Mouse (Mus musculus): ENCODE results near the gene Dctn3. TPM values are rescaled to one million over a fixed set of nuclear protein-coding genes. Genes with fewer than 3 reads are reported as not detected.
A peak's percentile ranks its signal among the peaks of the same experiment; 100 is the strongest.

Dctn3 gene
- polyA plus RNA-seq, 1 experiment: 38.0 TPM

GRCm38 (mm10) chr4:41758701-41759100 is 35.7 kb upstream of the Dctn3 start:
- Histone ChIP-seq H3K4me3 (replicated peaks) (no peak overlapping the region), H3K9me3 (ENCODE audit: control insufficient read depth, low read length) (no peaks in the 10 kb centered on the region), H3K27me3 (ENCODE audit: control insufficient read depth) (no peaks in the 10 kb centered on the region), H3K36me3 (ENCODE audit: control insufficient read depth) (peaks cover 19% of the 10 kb centered on the region), H3K4me1 (ENCODE audit: control insufficient read depth) (peaks cover 35% of the 10 kb centered on the region)
- TF ChIP-seq GATA1 (IDR thresholded peaks at IDR 0.05; ENCODE audit: low read length): no peak
- no peak for TF ChIP-seq TAL1 (IDR thresholded peaks at IDR 0.05; ENCODE audit: low read length)

- Histone ChIP-seq H3K36me3 (ENCODE audit: control insufficient read depth) (peaks cover 19% of the 10 kb centered on the region), H3K4me1 (ENCODE audit: control insufficient read depth) (peaks cover 35% of the 10 kb centered on the region), H3K27me3 (ENCODE audit: control insufficient read depth) (no peaks in the 10 kb centered on the region), H3K9me3 (ENCODE audit: control insufficient read depth, low read length) (no peaks in the 10 kb centered on the region), H3K4me3 (replicated peaks) (no peak overlapping the region)
- TF ChIP-seq GATA1 (IDR thresholded peaks at IDR 0.05; ENCODE audit: low read length) (no peak), TAL1 (IDR thresholded peaks at IDR 0.05; ENCODE audit: low read length) (no peak)
Measured at GRCm38 (mm10) chr4:41758021-41758420, 35.1 kb upstream of the Dctn3 start.

GRCm38 (mm10) chr4:41757321-41757720 is 34.4 kb upstream of the Dctn3 start:
- no peak overlapping the region for H3K4me3 ChIP-seq (replicated peaks)

GRCm38 (mm10) chr4:41756440-41756839 is 33.5 kb upstream of the Dctn3 start:
- peak overlapping the region; percentile 82 for H3K4me3 ChIP-seq (replicated peaks)
- no peaks in the 10 kb centered on the region for H3K27me3 ChIP-seq (ENCODE audit: control insufficient read depth)
- peaks cover 19% of the 10 kb centered on the region for H3K36me3 ChIP-seq (ENCODE audit: control insufficient read depth)
- no peaks in the 10 kb centered on the region for H3K9me3 ChIP-seq (ENCODE audit: control insufficient read depth, low read length)
- TF ChIP-seq GATA1 (IDR thresholded peaks at IDR 0.05; ENCODE audit: low read length): no peak
- no peak for TF ChIP-seq TAL1 (IDR thresholded peaks at IDR 0.05; ENCODE audit: low read length)
- peaks cover 35% of the 10 kb centered on the region for H3K4me1 ChIP-seq (ENCODE audit: control insufficient read depth)

More at GRCm38 (mm10) chr4:41757321-41757720, 34.4 kb upstream of the Dctn3 start:
- Histone ChIP-seq H3K36me3 (ENCODE audit: control insufficient read depth) (peaks cover 19% of the 10 kb centered on the region), H3K27me3 (ENCODE audit: control insufficient read depth) (no peaks in the 10 kb centered on the region), H3K9me3 (ENCODE audit: control insufficient read depth, low read length) (no peaks in the 10 kb centered on the region), H3K4me1 (ENCODE audit: control insufficient read depth) (peaks cover 35% of the 10 kb centered on the region)
- no peak for TF ChIP-seq GATA1 (IDR thresholded peaks at IDR 0.05; ENCODE audit: low read length)
- no peak for TF ChIP-seq TAL1 (IDR thresholded peaks at IDR 0.05; ENCODE audit: low read length)

GRCm38 (mm10) chr4:41755338-41756305 is 32.7 kb upstream of the Dctn3 start, which contains the start of gene Sigmar1:
Gene Sigmar1, minus strand, starts transcription at chr4:41756157.
- TF ChIP-seq GATA1 (IDR thresholded peaks at IDR 0.05; ENCODE audit: low read length) (no peak), TAL1 (IDR thresholded peaks at IDR 0.05; ENCODE audit: low read length) (no peak)
- H3K36me3 ChIP-seq (ENCODE audit: control insufficient read depth): peaks cover 19% of the 10 kb centered on the region
- no peaks in the 10 kb centered on the region for H3K27me3 ChIP-seq (ENCODE audit: control insufficient read depth)
- no peaks in the 10 kb centered on the region for H3K9me3 ChIP-seq (ENCODE audit: control insufficient read depth, low read length)
- peaks cover 31% of the 10 kb centered on the region for H3K4me1 ChIP-seq (ENCODE audit: control insufficient read depth)
- H3K4me3 ChIP-seq (replicated peaks): peak within 1 kb of the TSS; percentile 82

GRCm38 (mm10) chr4:41754797-41755337 is 31.9 kb upstream of the Dctn3 start, which contains the start of gene Galt:
Gene Galt, plus strand, starts transcription at chr4:41755228.
- H3K4me3 ChIP-seq (replicated peaks): peak within 1 kb of the TSS; percentile 82
- H3K36me3 ChIP-seq (ENCODE audit: control insufficient read depth): peaks cover 19% of the 10 kb centered on the region
- peaks cover 23% of the 10 kb centered on the region for H3K4me1 ChIP-seq (ENCODE audit: control insufficient read depth)
- no peaks in the 10 kb centered on the region for H3K27me3 ChIP-seq (ENCODE audit: control insufficient read depth)
- no peak for TF ChIP-seq GATA1 (IDR thresholded peaks at IDR 0.05; ENCODE audit: low read length)
- TF ChIP-seq TAL1 (IDR thresholded peaks at IDR 0.05; ENCODE audit: low read length): no peak
- no peaks in the 10 kb centered on the region for H3K9me3 ChIP-seq (ENCODE audit: control insufficient read depth, low read length)

- H3K9me3 ChIP-seq (ENCODE audit: control insufficient read depth, low read length): peaks cover 8% of the 10 kb centered on the region
- no peak overlapping the region for H3K4me3 ChIP-seq (replicated peaks)
- H3K27me3 ChIP-seq (ENCODE audit: control insufficient read depth): no peaks in the 10 kb centered on the region
- H3K4me1 ChIP-seq (ENCODE audit: control insufficient read depth): peaks cover 15% of the 10 kb centered on the region
- TF ChIP-seq GATA1 (IDR thresholded peaks at IDR 0.05; ENCODE audit: low read length): no peak
- no peak for TF ChIP-seq TAL1 (IDR thresholded peaks at IDR 0.05; ENCODE audit: low read length)
- H3K36me3 ChIP-seq (ENCODE audit: control insufficient read depth): no peaks in the 10 kb centered on the region
Measured at GRCm38 (mm10) chr4:41745021-41745420, 22.1 kb upstream of the Dctn3 start.

- Histone ChIP-seq H3K9me3 (ENCODE audit: control insufficient read depth, low read length) (peaks cover 8% of the 10 kb centered on the region), H3K4me3 (replicated peaks) (no peak overlapping the region), H3K4me1 (ENCODE audit: control insufficient read depth) (peaks cover 22% of the 10 kb centered on the region), H3K36me3 (ENCODE audit: control insufficient read depth) (peaks cover 5% of the 10 kb centered on the region), H3K27me3 (ENCODE audit: control insufficient read depth) (no peaks in the 10 kb centered on the region)
- TF ChIP-seq GATA1 (IDR thresholded peaks at IDR 0.05; ENCODE audit: low read length): no peak
- no peak for TF ChIP-seq TAL1 (IDR thresholded peaks at IDR 0.05; ENCODE audit: low read length)
Measured at GRCm38 (mm10) chr4:41744131-41744530, 21.2 kb upstream of the Dctn3 start.

- peaks cover 27% of the 10 kb centered on the region for H3K4me1 ChIP-seq (ENCODE audit: control insufficient read depth)
- H3K4me3 ChIP-seq (replicated peaks): peak overlapping the region; percentile 80
- peaks cover 12% of the 10 kb centered on the region for H3K36me3 ChIP-seq (ENCODE audit: control insufficient read depth)
- no peak for TF ChIP-seq GATA1 (IDR thresholded peaks at IDR 0.05; ENCODE audit: low read length)
- TF ChIP-seq TAL1 (IDR thresholded peaks at IDR 0.05; ENCODE audit: low read length): no peak
- peaks cover under 1% of the 10 kb centered on the region; the same call in 1 of the 2 replicates for H3K9me3 ChIP-seq (ENCODE audit: control insufficient read depth, low read length)
- no peaks in the 10 kb centered on the region for H3K27me3 ChIP-seq (ENCODE audit: control insufficient read depth)
Measured at GRCm38 (mm10) chr4:41741158-41741560, 18.2 kb upstream of the Dctn3 start.
